Mouse (Mus musculus) cerebellum, postnatal 4 days (tissue): ENCODE data around the gene Sipa1.
A peak's percentile ranks its signal among the peaks of the same experiment; 100 is the strongest.

Experiments used
- DNase-seq, 2 experiments: peaks; one replicate each; pipeline ENCODE4 v3.0.0; 2022; ENCODE audit warnings: low spot score in 2 of 2, mixed read lengths in 1 of 2

Gene Sipa1

DNA sequence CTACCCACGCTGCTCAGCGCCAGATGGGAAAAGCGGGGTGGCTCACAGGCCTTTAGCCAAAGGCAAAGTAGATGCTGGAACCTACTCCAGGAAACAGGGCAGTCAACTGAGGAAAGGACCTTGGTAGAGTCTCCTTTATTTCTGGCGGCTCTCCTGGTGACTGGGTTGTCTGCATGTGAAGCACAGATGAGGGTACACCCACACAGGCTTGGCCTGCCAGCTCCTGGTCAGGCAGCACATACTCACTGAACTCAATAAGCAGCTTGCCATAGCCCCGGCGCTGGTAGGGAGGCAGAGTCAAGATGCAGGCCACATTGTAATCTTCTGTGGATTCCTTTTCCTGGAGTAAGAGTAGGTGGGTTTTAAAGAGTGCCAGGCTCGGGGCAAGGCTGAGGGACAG is 58.4 kb downstream of the Sipa1 start:
- no peak for DNase-seq

DNA sequence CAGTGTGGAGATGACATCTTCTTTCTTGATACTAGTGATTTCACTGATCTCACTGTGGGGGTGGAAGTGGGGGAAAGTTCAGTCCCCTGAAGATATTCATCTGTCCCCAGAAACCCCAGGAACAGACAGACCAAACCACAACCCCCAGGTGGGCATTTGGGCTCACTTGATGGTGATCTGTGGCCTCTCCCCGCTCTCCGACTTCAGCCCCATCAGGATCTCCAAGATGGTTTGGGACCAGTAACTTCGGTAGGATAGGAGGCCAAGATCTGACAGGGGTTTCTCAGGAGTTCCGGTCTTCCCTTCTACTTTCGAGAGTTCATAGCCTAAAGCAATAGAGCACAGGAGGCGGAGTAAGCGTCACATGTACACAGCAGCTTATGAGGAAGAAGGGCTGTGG is 59.8 kb downstream of the Sipa1 start:
- DNase-seq = no peak

DNA sequence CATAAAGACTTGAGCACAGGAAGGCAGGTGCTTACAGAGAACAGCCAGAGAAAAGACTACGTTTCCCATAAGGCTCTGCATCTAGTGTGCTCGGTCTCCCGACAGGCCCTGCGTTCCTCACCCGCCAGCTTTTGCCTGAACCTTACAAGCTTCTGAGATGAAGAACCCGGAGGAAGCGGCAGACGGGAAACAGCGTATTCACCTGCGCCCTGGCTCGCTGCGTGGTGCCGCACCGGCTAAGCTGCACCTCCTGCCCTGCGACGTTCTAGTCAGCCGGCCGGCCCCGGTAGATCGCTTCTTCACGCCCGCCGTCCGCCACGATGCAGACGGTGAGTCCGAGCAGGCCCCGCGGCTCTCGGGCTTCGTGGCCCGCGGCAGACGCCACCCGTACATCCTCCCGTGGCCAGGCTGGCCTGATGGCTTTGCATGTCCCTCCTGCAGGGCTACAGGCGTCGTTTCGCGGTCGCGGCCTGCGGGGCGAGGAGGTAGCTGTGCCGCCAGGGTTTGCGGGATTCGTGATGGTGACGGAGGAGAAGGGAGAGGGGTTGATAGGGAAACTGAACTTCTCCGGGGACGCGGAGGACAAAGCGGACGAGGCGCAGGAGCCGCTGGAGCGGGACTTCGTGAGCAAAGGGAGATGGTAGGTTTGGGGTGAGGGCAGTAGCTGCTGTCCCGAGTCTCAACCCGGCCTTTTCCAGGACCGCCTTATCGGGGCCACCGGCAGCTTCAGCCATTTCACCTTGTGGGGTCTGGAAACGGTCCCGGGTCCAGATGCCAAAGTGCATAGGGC is 61.6 kb downstream of the Sipa1 start, which contains the start of gene Rnaseh2c:
Gene Rnaseh2c, plus strand, starts transcription at position 122 of the 790 bp plus-strand sequence.
- DNase-seq = peak; percentile 44 to 66
